Mouse (Mus musculus) kidney, postnatal 25 days (tissue): ENCODE results near the gene Tbc1d10c.
A peak's percentile ranks its signal among the peaks of the same experiment; 100 is the strongest.

Source experiments
- DNase-seq, 2 experiments: peaks; one replicate each; pipeline ENCODE4 v3.0.0; 2021; ENCODE audit warnings: mixed read lengths in 2 of 2

Tbc1d10c gene

GRCm38 (mm10) chr19:4215451-4215840 lies 24.4 kb upstream of the Tbc1d10c start:
- DNase-seq, result no peak

- DNase-seq, result peak; percentile 37 to 76
These were observed 23.8 kb upstream of the Tbc1d10c start for GRCm38 (mm10) chr19:4214771-4215450.

- peak; percentile 39 to 81 for DNase-seq
These were observed 23.1 kb upstream of the Tbc1d10c start, which contains the start of the genes Clcf1 and AC109138.7 for GRCm38 (mm10) chr19:4214071-4214770. TSS of gene Clcf1 (plus strand) at chr19:4214238. TSS of gene AC109138.7 (plus strand) at chr19:4214357.

GRCm38 (mm10) chr19:4213524-4213974 lies 22.5 kb upstream of the Tbc1d10c start:
- DNase-seq, result peak; percentile 70 to 83

- DNase-seq, result no peak
These were observed 21.0 kb upstream of the Tbc1d10c start for GRCm38 (mm10) chr19:4211891-4212588.

- DNase-seq, result no peak
These were observed 17.5 kb upstream of the Tbc1d10c start for GRCm38 (mm10) chr19:4208563-4208962.

GRCm38 (mm10) chr19:4206971-4207370 lies 15.9 kb upstream of the Tbc1d10c start:
- peak; percentile 85 to 86 for DNase-seq

- no peak for DNase-seq
These were observed 13.8 kb upstream of the Tbc1d10c start for GRCm38 (mm10) chr19:4204889-4205288.

- no peak for DNase-seq
These were observed 12.7 kb upstream of the Tbc1d10c start for GRCm38 (mm10) chr19:4203604-4204326.

GRCm38 (mm10) chr19:4203148-4203547 lies 12.1 kb upstream of the Tbc1d10c start:
- no peak for DNase-seq

GRCm38 (mm10) chr19:4202149-4202548 lies 11.1 kb upstream of the Tbc1d10c start:
- no peak for DNase-seq

- peak; percentile 99 for DNase-seq
These were observed 10.3 kb upstream of the Tbc1d10c start, which contains the start of gene Rad9a for GRCm38 (mm10) chr19:4201291-4201909. TSS of gene Rad9a (minus strand) at chr19:4201662.

- no peak for DNase-seq
These were observed 6.1 kb upstream of the Tbc1d10c start for GRCm38 (mm10) chr19:4197180-4197579.

- peak in 1 of 2 experiments; percentile 67 for DNase-seq
These were observed 5.5 kb upstream of the Tbc1d10c start for GRCm38 (mm10) chr19:4196548-4196947.

- DNase-seq, result no peak
These were observed 5.0 kb upstream of the Tbc1d10c start for GRCm38 (mm10) chr19:4196048-4196447.

- peak in 1 of 2 experiments; percentile 30 for DNase-seq
These were observed 3.9 kb upstream of the Tbc1d10c start for GRCm38 (mm10) chr19:4194776-4195650.

GRCm38 (mm10) chr19:4194021-4194724 lies 3.1 kb upstream of the Tbc1d10c start:
- DNase-seq, result no peak

- DNase-seq, result no peak
These were observed 2.0 kb upstream of the Tbc1d10c start for GRCm38 (mm10) chr19:4193129-4193528.

- DNase-seq, result no peak
These were observed 1.3 kb upstream of the Tbc1d10c start for GRCm38 (mm10) chr19:4192251-4192985.
